Mouse (Mus musculus) forebrain, postnatal 0 days (tissue): ENCODE results near the gene Thbs3. TPM values are rescaled to one million over a fixed set of nuclear protein-coding genes. Genes with fewer than 3 reads are reported as not detected.

Experiments
- ATAC-seq: fragments of 200-750 bp; cut with Nextera tagmentation; 2 replicates; pipeline ENCODE4 v1.8.0; 2017; ENCODE audit warnings: mild to moderate bottlenecking, moderate library complexity
- DNase-seq: peaks from one replicate; pipeline ENCODE4 v3.0.0-alpha.2; 2015
- H3K27ac ChIP-seq: fragments of 300-500 bp; sonication (generic); 2 replicates; pipeline ENCODE4 v1.5.1; 2014; ENCODE audit warnings: low read depth, mild to moderate bottlenecking, antibody characterized with exemption, low read length, moderate library complexity, mixed read lengths
- H3K27me3 ChIP-seq: fragments of 300-500 bp; sonication (generic); 2 replicates; pipeline ENCODE4 v1.6.1; 2014; ENCODE audit warnings: mild to moderate bottlenecking, low read length, mixed read lengths; ENCODE audit not compliant: insufficient read depth
- H3K36me3 ChIP-seq: fragments of 300-500 bp; sonication (generic); 2 replicates; pipeline ENCODE4 v1.6.1; 2014; ENCODE audit warnings: mild to moderate bottlenecking, moderate library complexity; ENCODE audit not compliant: insufficient read depth
- H3K4me1 ChIP-seq: fragments of 300-500 bp; sonication (generic); 2 replicates; pipeline ENCODE4 v1.6.1; 2014; ENCODE audit warnings: antibody characterized with exemption; ENCODE audit not compliant: insufficient read depth
- H3K4me2 ChIP-seq: fragments of 300-500 bp; sonication (generic); 2 replicates; pipeline ENCODE4 v1.6.1; 2014; ENCODE audit warnings: low read depth, mild to moderate bottlenecking, moderate library complexity
- H3K4me3 ChIP-seq: fragments of 300-500 bp; sonication (generic); 2 replicates; pipeline ENCODE4 v1.5.1; 2014; ENCODE audit warnings: low read depth, low read length, mixed read lengths
- H3K9ac ChIP-seq: fragments of 300-500 bp; sonication (generic); 2 replicates; pipeline ENCODE4 v1.6.1; 2014; ENCODE audit warnings: mild to moderate bottlenecking
- H3K9me3 ChIP-seq: fragments of 300-500 bp; sonication (generic); 2 replicates; pipeline ENCODE4 v1.6.1; 2016; ENCODE audit warnings: low read length
- CTCF ChIP-seq: sonication (generic); IDR thresholded peaks from 2 replicates; pipeline ENCODE4 v1.5.1; 2016; ENCODE audit warnings: antibody characterized with exemption, control low read depth, low read depth
- WGBS: fragments of 180-500 bp; shearing (Covaris S2); extraction: QIAGEN DNeasy Blood & Tissue Kit; methylation state at CpG from one replicate; pipeline ENCODE4 v1.1.7; 2014; 5-methylcytosine and 5-hydroxymethylcytosine counted together
- polyA plus RNA-seq: library from polyadenylated mRNA; unstranded; fragments of >200 nt; fragmentation: Nextera tagmentation; extraction: Ambion mirVana; gene quantifications from 2 replicates; pipeline ENCODE4 v1.2.1, GENCODE M21; 2015
- total RNA-seq: library from RNA; depleted of rRNA; stranded (reverse); fragments of >200 nt; gene quantifications from 2 replicates; pipeline ENCODE4 v1.2.3, GENCODE M21; 2014

Gene Thbs3
- total and polyA plus RNA-seq, 2 experiments from 2014 or later: 42.8 to 53.6 TPM

GRCm38 (mm10) chr3:89250435-89251040 is 35.6 kb downstream of the Thbs3 start:
- no peak overlapping the region for H3K9ac ChIP-seq
- DNase-seq (peak; percentile 53), ATAC-seq (no peak)
- peak; percentile 70 for TF ChIP-seq CTCF
- no peak overlapping the region for H3K4me2 ChIP-seq
- no peaks in the 10 kb centered on the region for H3K36me3 ChIP-seq
- H3K27ac ChIP-seq: no peak overlapping the region
- H3K4me3 ChIP-seq: no peak overlapping the region
- no peaks in the 10 kb centered on the region for H3K9me3 ChIP-seq
- H3K27me3 ChIP-seq: no peaks in the 10 kb centered on the region
- no peaks in the 10 kb centered on the region for H3K4me1 ChIP-seq
- WGBS: 23% methylated on average over 7 of the region's 7 CpGs

GRCm38 (mm10) chr3:89251365-89251895 is 36.5 kb downstream of the Thbs3 start:
- DNase-seq (no peak), ATAC-seq (peak; percentile 30; the same call in 1 of the 2 replicates)
- no peak overlapping the region for H3K4me2 ChIP-seq
- H3K9ac ChIP-seq: no peak overlapping the region
- no peaks in the 10 kb centered on the region for H3K9me3 ChIP-seq
- no peaks in the 10 kb centered on the region for H3K27me3 ChIP-seq
- no peak overlapping the region for H3K27ac ChIP-seq
- no peak overlapping the region for H3K4me3 ChIP-seq
- TF ChIP-seq CTCF: no peak
- H3K4me1 ChIP-seq: no peaks in the 10 kb centered on the region
- 15% methylated on average over 17 of the region's 17 CpGs for WGBS
- no peaks in the 10 kb centered on the region for H3K36me3 ChIP-seq

GRCm38 (mm10) chr3:89254994-89255393 is 40.0 kb downstream of the Thbs3 start:
- DNase-seq: no peak
- H3K27ac ChIP-seq: no peak overlapping the region
- no peaks in the 10 kb centered on the region for H3K4me1 ChIP-seq
- 95% methylated on average over 5 of the region's 5 CpGs for WGBS
- TF ChIP-seq CTCF: no peak
- no peak for ATAC-seq
- no peaks in the 10 kb centered on the region for H3K27me3 ChIP-seq
- no peaks in the 10 kb centered on the region for H3K9me3 ChIP-seq
- H3K36me3 ChIP-seq: no peaks in the 10 kb centered on the region
- no peak overlapping the region for H3K9ac ChIP-seq
- H3K4me2 ChIP-seq: no peak overlapping the region
- H3K4me3 ChIP-seq: no peak overlapping the region

GRCm38 (mm10) chr3:89256177-89256576 is 41.2 kb downstream of the Thbs3 start:
- H3K36me3 ChIP-seq: no peaks in the 10 kb centered on the region
- no peak overlapping the region for H3K4me2 ChIP-seq
- no peak overlapping the region for H3K4me3 ChIP-seq
- H3K27me3 ChIP-seq: no peaks in the 10 kb centered on the region
- no peak overlapping the region for H3K9ac ChIP-seq
- H3K9me3 ChIP-seq: no peaks in the 10 kb centered on the region
- no peak for DNase-seq
- no peak for ATAC-seq
- WGBS: 86% methylated on average over 5 of the region's 5 CpGs
- H3K4me1 ChIP-seq: no peaks in the 10 kb centered on the region
- no peak overlapping the region for H3K27ac ChIP-seq
- TF ChIP-seq CTCF: no peak

GRCm38 (mm10) chr3:89259076-89259475 is 44.1 kb downstream of the Thbs3 start, which contains the start of gene Dpm3:
Gene Dpm3, plus strand, starts transcription at chr3:89259358.
- Histone ChIP-seq H3K4me2 (no peak within 1 kb of the TSS), H3K9me3 (no peaks in the 10 kb centered on the region), H3K36me3 (no peaks in the 10 kb centered on the region), H3K27me3 (no peaks in the 10 kb centered on the region), H3K9ac (no peak within 1 kb of the TSS), H3K4me1 (no peaks in the 10 kb centered on the region), H3K4me3 (no peak within 1 kb of the TSS), H3K27ac (no peak within 1 kb of the TSS)
- WGBS: 62% methylated on average over 7 of the region's 7 CpGs
- no peak for TF ChIP-seq CTCF
- DNase-seq (no peak), ATAC-seq (no peak)

- DNase-seq: no peak
- Histone ChIP-seq H3K27ac (no peak overlapping the region), H3K4me2 (no peak overlapping the region), H3K27me3 (no peaks in the 10 kb centered on the region), H3K9me3 (no peaks in the 10 kb centered on the region), H3K9ac (no peak overlapping the region), H3K4me1 (no peaks in the 10 kb centered on the region), H3K4me3 (no peak overlapping the region), H3K36me3 (no peaks in the 10 kb centered on the region)
- ATAC-seq: no peak
- 60% methylated on average over 3 of the region's 3 CpGs for WGBS
- TF ChIP-seq CTCF: no peak
These were observed 45.2 kb downstream of the Thbs3 start for GRCm38 (mm10) chr3:89260211-89260610.

GRCm38 (mm10) chr3:89262417-89262816 is 47.4 kb downstream of the Thbs3 start:
- no peaks in the 10 kb centered on the region for H3K36me3 ChIP-seq
- DNase-seq: no peak
- H3K4me2 ChIP-seq: no peak overlapping the region
- H3K27me3 ChIP-seq: no peaks in the 10 kb centered on the region
- no peaks in the 10 kb centered on the region for H3K9me3 ChIP-seq
- no peak overlapping the region for H3K4me3 ChIP-seq
- TF ChIP-seq CTCF: no peak
- no peak overlapping the region for H3K27ac ChIP-seq
- H3K9ac ChIP-seq: no peak overlapping the region
- H3K4me1 ChIP-seq: peaks cover 13% of the 10 kb centered on the region
- ATAC-seq: no peak
- WGBS: 78% methylated on average over 10 of the region's 10 CpGs
